Mouse (Mus musculus) midbrain, embryonic 11.5 days (tissue): ENCODE results near the gene Lad1. TPM values are rescaled to one million over a fixed set of nuclear protein-coding genes. Genes with fewer than 3 reads are reported as not detected.

Source experiments
- ATAC-seq: fragments of 200-750 bp; cut with Nextera tagmentation; 2 replicates; pipeline ENCODE4 v1.8.0; 2017; ENCODE audit warnings: moderate TSS enrichment, moderate library complexity; ENCODE audit not compliant: low FRiP score
- DNase-seq: peaks from one replicate; pipeline ENCODE4 v3.0.0; 2015; ENCODE audit warnings: low spot score; ENCODE audit errors: missing footprints
- H3K27ac ChIP-seq: fragments of 300-500 bp; sonication (generic); 2 replicates; pipeline ENCODE4 v1.5.1; 2014; ENCODE audit warnings: low read depth, low read length
- H3K27me3 ChIP-seq: fragments of 300-500 bp; sonication (generic); 2 replicates; pipeline ENCODE4 v1.6.1; 2014; ENCODE audit warnings: mild to moderate bottlenecking, low read length, moderate library complexity, mixed read lengths; ENCODE audit not compliant: control insufficient read depth, insufficient read depth
- H3K36me3 ChIP-seq: fragments of 300-500 bp; sonication (generic); 2 replicates; pipeline ENCODE4 v1.6.1; 2014; ENCODE audit warnings: mild to moderate bottlenecking, low read length, moderate library complexity, mixed read lengths; ENCODE audit not compliant: control insufficient read depth, insufficient read depth
- H3K4me1 ChIP-seq: fragments of 300-500 bp; sonication (generic); 2 replicates; pipeline ENCODE4 v1.6.1; 2014; ENCODE audit warnings: low read length; ENCODE audit not compliant: control insufficient read depth, insufficient read depth
- H3K4me2 ChIP-seq: fragments of 300-500 bp; sonication (generic); 2 replicates; pipeline ENCODE4 v1.6.1; 2014; ENCODE audit warnings: mild to moderate bottlenecking, moderate library complexity
- H3K4me3 ChIP-seq: fragments of 300-500 bp; sonication (generic); 2 replicates; pipeline ENCODE4 v1.5.1; 2014; ENCODE audit warnings: low read depth, low read length
- H3K9ac ChIP-seq: fragments of 300-500 bp; sonication (generic); 2 replicates; pipeline ENCODE4 v1.6.1; 2014; ENCODE audit warnings: low read length
- H3K9me3 ChIP-seq: fragments of 300-500 bp; sonication (generic); 2 replicates; pipeline ENCODE4 v1.6.1; 2016; ENCODE audit warnings: low read length; ENCODE audit not compliant: control insufficient read depth
- WGBS: fragments of 180-500 bp; shearing (Covaris S2); extraction: QIAGEN DNeasy Blood & Tissue Kit; methylation state at CpG from one replicate; pipeline ENCODE4 v1.1.7; 2014; 5-methylcytosine and 5-hydroxymethylcytosine counted together
- polyA plus RNA-seq: library from polyadenylated mRNA; unstranded; fragments of >200 nt; fragmentation: Nextera tagmentation; extraction: Ambion mirVana; gene quantifications from 2 replicates; pipeline ENCODE4 v1.2.1, GENCODE M21; 2014

Gene Lad1
- 0.36 and 0.37 TPM in 2 replicates for polyA plus RNA-seq

GRCm38 (mm10) chr1:135818481-135819086 is at the start of gene Lad1:
TSS of gene Lad1 (plus strand) at chr1:135818598.
- H3K27ac ChIP-seq, result no peak within 1 kb of the TSS
- H3K4me2 ChIP-seq, result peak within 1 kb of the TSS; percentile 93
- H3K4me1 ChIP-seq, result peaks cover 8% of the 10 kb centered on the region
- under 1% methylated on average over 63 of the region's 63 CpGs for WGBS
- H3K9me3 ChIP-seq, result no peaks in the 10 kb centered on the region
- DNase-seq, result peak; percentile 92
- H3K4me3 ChIP-seq, result peak within 1 kb of the TSS; percentile 49
- no peaks in the 10 kb centered on the region for H3K36me3 ChIP-seq
- peak; percentile 64 for ATAC-seq
- H3K27me3 ChIP-seq, result peaks cover 44% of the 10 kb centered on the region
- peak within 1 kb of the TSS; percentile 62 for H3K9ac ChIP-seq

- Histone ChIP-seq H3K9ac (no peak overlapping the region), H3K4me1 (peaks cover 10% of the 10 kb centered on the region), H3K9me3 (no peaks in the 10 kb centered on the region), H3K4me2 (no peak overlapping the region), H3K4me3 (no peak overlapping the region), H3K27ac (no peak overlapping the region), H3K36me3 (no peaks in the 10 kb centered on the region), H3K27me3 (peaks cover 3% of the 10 kb centered on the region; the same call in 1 of the 2 replicates)
- DNase-seq, result no peak
- WGBS, result 87% methylated on average over 7 of the region's 7 CpGs
- ATAC-seq, result no peak
Observed at GRCm38 (mm10) chr1:135770237-135770636, 48.2 kb upstream of the Lad1 start.

- Histone ChIP-seq H3K9me3 (no peaks in the 10 kb centered on the region), H3K27ac (no peak overlapping the region), H3K9ac (no peak overlapping the region), H3K4me1 (peaks cover 10% of the 10 kb centered on the region), H3K4me2 (no peak overlapping the region), H3K27me3 (peaks cover 3% of the 10 kb centered on the region; the same call in 1 of the 2 replicates), H3K4me3 (no peak overlapping the region), H3K36me3 (no peaks in the 10 kb centered on the region)
- 76% methylated on average over 12 of the region's 12 CpGs for WGBS
- ATAC-seq, result no peak
- no peak for DNase-seq
Observed at GRCm38 (mm10) chr1:135770896-135771572, 47.4 kb upstream of the Lad1 start.

GRCm38 (mm10) chr1:135771573-135771970 is 46.8 kb upstream of the Lad1 start:
- no peaks in the 10 kb centered on the region for H3K36me3 ChIP-seq

DNA sequence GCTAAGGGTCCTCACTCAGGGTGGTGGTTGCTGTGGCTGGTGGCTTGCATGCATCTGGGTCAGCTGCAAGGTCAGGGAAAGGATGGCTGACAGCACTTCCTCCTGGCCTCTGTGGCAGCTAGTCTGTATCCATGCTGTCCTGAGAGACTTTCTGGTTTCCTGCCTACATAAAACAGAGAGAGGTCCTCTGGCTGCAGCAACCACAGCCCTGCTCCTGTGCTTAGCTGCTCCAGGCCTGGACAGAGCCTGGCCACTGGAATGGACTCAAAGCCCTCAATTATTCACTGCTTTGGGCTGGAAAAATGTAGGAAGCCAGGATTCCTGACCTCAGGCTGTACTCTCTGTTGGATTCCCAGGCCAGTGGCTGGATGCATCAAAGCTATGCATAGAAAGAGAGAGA is 41.8 kb upstream of the Lad1 start:
- H3K9ac ChIP-seq, result no peak overlapping the region
- H3K36me3 ChIP-seq, result no peaks in the 10 kb centered on the region
- no peaks in the 10 kb centered on the region for H3K9me3 ChIP-seq
- no peaks in the 10 kb centered on the region for H3K27me3 ChIP-seq
- H3K4me3 ChIP-seq, result no peak overlapping the region
- no peak overlapping the region for H3K4me2 ChIP-seq
- no peak for ATAC-seq
- H3K4me1 ChIP-seq, result peaks cover 7% of the 10 kb centered on the region; the same call in 1 of the 2 replicates
- DNase-seq, result no peak
- no peak overlapping the region for H3K27ac ChIP-seq

More at GRCm38 (mm10) chr1:135771573-135771970, 46.8 kb upstream of the Lad1 start:
- H3K27ac ChIP-seq, result no peak overlapping the region
- H3K4me2 ChIP-seq, result no peak overlapping the region
- peaks cover 10% of the 10 kb centered on the region for H3K4me1 ChIP-seq
- ATAC-seq, result no peak
- 79% methylated on average over 8 of the region's 8 CpGs for WGBS
- H3K27me3 ChIP-seq, result peaks cover 3% of the 10 kb centered on the region; the same call in 1 of the 2 replicates
- H3K9me3 ChIP-seq, result no peaks in the 10 kb centered on the region
- H3K4me3 ChIP-seq, result no peak overlapping the region
- DNase-seq, result no peak
- H3K9ac ChIP-seq, result no peak overlapping the region

- H3K27ac ChIP-seq, result no peak overlapping the region
- H3K4me1 ChIP-seq, result peaks cover 7% of the 10 kb centered on the region; the same call in 1 of the 2 replicates
- no peak overlapping the region for H3K4me2 ChIP-seq
- H3K36me3 ChIP-seq, result no peaks in the 10 kb centered on the region
- ATAC-seq, result no peak
- H3K4me3 ChIP-seq, result no peak overlapping the region
- DNase-seq, result no peak
- no peaks in the 10 kb centered on the region for H3K27me3 ChIP-seq
- WGBS, result 94% methylated on average over 1 of the region's 1 CpGs
- no peaks in the 10 kb centered on the region for H3K9me3 ChIP-seq
- H3K9ac ChIP-seq, result no peak overlapping the region
Observed at GRCm38 (mm10) chr1:135777046-135777445, 41.4 kb upstream of the Lad1 start.

DNA sequence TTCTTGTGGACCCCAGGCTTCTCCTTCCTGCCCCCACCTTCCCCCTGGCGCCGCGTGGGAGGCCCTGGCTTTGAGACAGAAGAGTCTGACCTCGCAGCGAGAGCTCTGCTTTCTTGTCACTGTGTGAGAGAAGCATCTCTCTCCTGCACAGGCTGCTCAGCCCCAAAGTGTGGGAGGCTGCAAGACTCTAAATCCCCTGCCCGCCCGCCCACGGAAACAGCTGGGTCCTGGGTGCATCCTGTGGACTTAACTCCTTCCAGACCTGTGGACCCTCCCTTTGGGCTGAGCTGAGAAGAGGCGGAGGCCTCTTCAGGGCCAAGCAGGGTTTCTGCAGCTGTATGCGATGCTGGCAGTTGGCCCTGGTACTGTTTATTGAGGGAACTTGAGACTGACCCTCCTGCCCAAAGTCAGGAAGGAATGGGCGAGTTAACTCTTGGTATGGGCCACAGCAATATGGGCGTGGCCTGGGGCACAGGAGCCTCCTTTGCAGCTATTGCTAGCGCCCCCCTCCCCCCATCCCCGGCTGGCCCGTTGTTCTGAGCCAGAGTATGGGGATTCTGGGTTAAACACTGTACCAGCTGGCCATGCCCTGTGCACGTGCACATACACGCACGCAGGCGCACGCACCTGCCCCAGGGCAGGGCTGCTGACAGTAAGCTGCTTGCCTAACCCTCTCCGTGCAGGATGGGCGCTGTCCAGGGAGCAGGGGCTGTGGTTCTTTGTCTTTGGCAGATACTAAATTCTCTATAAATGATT is 39.4 kb upstream of the Lad1 start, which contains the start of gene Tnni1:
TSS of gene Tnni1 (plus strand) at position 655 of the 756 bp plus-strand sequence.
- Histone ChIP-seq H3K4me3 (no peak within 1 kb of the TSS), H3K36me3 (no peaks in the 10 kb centered on the region), H3K9me3 (no peaks in the 10 kb centered on the region), H3K9ac (0 out of 2 replicates have a peak within 1 kb of the TSS, but pooled peaks have one; percentile 20), H3K4me1 (peaks cover 14% of the 10 kb centered on the region), H3K4me2 (no peak within 1 kb of the TSS), H3K27me3 (no peaks in the 10 kb centered on the region), H3K27ac (no peak within 1 kb of the TSS)
- ATAC-seq (peak; percentile 35; the same call in 1 of the 2 replicates), DNase-seq (peak; percentile 89)
- 41% methylated on average over 22 of the region's 22 CpGs for WGBS

DNA sequence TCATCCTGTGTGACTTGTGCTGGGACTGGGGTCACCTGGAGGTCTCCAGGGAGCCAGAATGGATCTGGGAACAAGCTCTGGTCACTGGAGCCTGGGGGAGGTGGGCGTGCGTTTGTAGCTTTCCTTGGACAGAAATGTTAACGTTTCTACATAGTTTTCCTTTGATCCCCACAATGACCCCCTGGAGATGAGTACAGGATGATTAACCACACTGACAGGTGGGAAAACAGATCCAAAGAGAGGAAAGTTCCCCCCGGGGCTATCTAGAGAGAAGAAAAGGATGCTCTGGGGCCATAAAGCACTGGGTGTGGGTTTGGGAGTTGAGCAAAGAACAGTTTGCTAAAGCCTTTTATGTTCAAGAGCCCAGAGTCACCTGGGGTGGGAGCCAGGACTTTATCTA is 37.7 kb upstream of the Lad1 start:
- Histone ChIP-seq H3K4me1 (peaks cover 14% of the 10 kb centered on the region), H3K9ac (peak overlapping the region; percentile 16; the same call in 1 of the 2 replicates), H3K27ac (no peak overlapping the region), H3K36me3 (no peaks in the 10 kb centered on the region), H3K4me2 (no peak overlapping the region), H3K4me3 (no peak overlapping the region), H3K27me3 (no peaks in the 10 kb centered on the region), H3K9me3 (no peaks in the 10 kb centered on the region)
- DNase-seq, result no peak
- WGBS, result 66% methylated on average over 4 of the region's 4 CpGs
- no peak for ATAC-seq
